Comparison of ENCODE assay signal across 15 mouse cellular contexts in genomic region chr9:103067651-103068050, GRCm38 (mm10). TPM values are rescaled to one million over a fixed set of nuclear protein-coding genes. Genes with fewer than 3 reads are reported as not detected.
A peak's percentile ranks its signal among the peaks of the same experiment; 100 is the strongest.
DNase-seq lines count a peak whose midpoint lies in the region; ATAC-seq and TF ChIP-seq lines count a peak whose summit lies in the region.
"Had no signal": no experiment of that assay in that cellular context is flagged by ENCODE, and none has a peak within 500 bp of the region (broad histone marks: within the 10 kb centered on the region; RNA-seq: fewer than 3 reads in every experiment).

No protein-coding gene starts in this region.

- no peak overlapping the region for H3K4me3 ChIP-seq in hindbrain, embryonic 10.5 days
- H3K4me3 ChIP-seq in hindbrain, embryonic 14.5 days (replicated peaks; ENCODE audit: low read length) = no peak overlapping the region
- H3K4me3 ChIP-seq in heart, adult 2 months = no peak overlapping the region
- H3K4me3 ChIP-seq: neural tube, embryonic 12.5 days had no signal

- H3K27me3 ChIP-seq in hindbrain, embryonic 10.5 days (ENCODE audit: insufficient read depth, poor library complexity, severe bottlenecking) = no peaks in the 10 kb centered on the region
- H3K27me3 ChIP-seq in hindbrain, embryonic 14.5 days (ENCODE audit: control insufficient read depth, insufficient read depth, low read length) = no peaks in the 10 kb centered on the region
- no peaks in the 10 kb centered on the region for H3K27me3 ChIP-seq in heart, adult 2 months (ENCODE audit: control insufficient read depth, insufficient read depth, low read length)
- H3K27me3 ChIP-seq: neural tube, embryonic 12.5 days had no signal

- intact Hi-C loops in heart, adult 2 months (cut with DNase I) = no loop called here

- ATAC-seq in hindbrain, embryonic 14.5 days (ENCODE audit: low FRiP score) = no peak
- ATAC-seq: intestine, postnatal 0 days had no signal

- 0 out of 2 replicates have a peak overlapping the region, but pooled peaks have one; percentile 5 for H3K27ac ChIP-seq in hindbrain, embryonic 10.5 days
- no peak overlapping the region for H3K27ac ChIP-seq in hindbrain, embryonic 14.5 days
- no peak overlapping the region for H3K27ac ChIP-seq in heart, adult 2 months
- H3K27ac ChIP-seq: neural tube, embryonic 12.5 days had no signal

- WGBS in hindbrain, embryonic 10.5 days = 95% methylated on average over 11 of the region's 11 CpGs
- 82% methylated on average over 11 of the region's 11 CpGs for WGBS in hindbrain, embryonic 14.5 days
- WGBS in heart, adult 2 months = 91% methylated on average over 11 of the region's 11 CpGs

- no peak overlapping the region for H3K9ac ChIP-seq in hindbrain, embryonic 14.5 days
- no peak overlapping the region for H3K9ac ChIP-seq in heart, adult 2 months (ENCODE audit: low read depth, low read length)
- H3K9ac ChIP-seq: neural tube, embryonic 12.5 days had no signal

- no peak for DNase-seq in hindbrain, embryonic 10.5 days (ENCODE audit: low spot score)
- DNase-seq in hindbrain, embryonic 14.5 days (ENCODE audit: low spot score) = no peak
- DNase-seq in brain, adult 2 months (ENCODE audit: low read depth, low spot score) = peak; percentile 88
- peak; percentile 53 for DNase-seq in cerebellum, adult 11 months
- peak; percentile 74 to 79 for DNase-seq in cerebellum, postnatal 14 days
- no peak for DNase-seq in heart, adult 2 months
- DNase-seq in lung, postnatal 14 days = no peak
- DNase-seq: heart, postnatal 4 days; kidney, postnatal 10 days; lung, adult 18-20 months; lung, postnatal 36 days; spleen, adult 18-20 months; thymus, adult 18-20 months had no signal

- no peak overlapping the region for H3K4me2 ChIP-seq in hindbrain, embryonic 14.5 days (replicated peaks)
- H3K4me2 ChIP-seq: neural tube, embryonic 12.5 days had no signal

- TF ChIP-seq EP300 in heart, adult 2 months (IDR thresholded peaks at IDR 0.05; ENCODE audit: insufficient read depth, low read depth, low read length) = no peak

- no peaks in the 10 kb centered on the region for H3K79me2 ChIP-seq in heart, adult 2 months (replicated peaks; ENCODE audit: control insufficient read depth, insufficient read depth, low read length)

- TF ChIP-seq POLR2A in heart, adult 2 months (IDR thresholded peaks at IDR 0.05; ENCODE audit: insufficient read depth, low read depth, low read length) = no peak

- no peaks in the 10 kb centered on the region; the same call in 1 of the 2 replicates for H3K4me1 ChIP-seq in hindbrain, embryonic 10.5 days (replicated peaks)
- H3K4me1 ChIP-seq in hindbrain, embryonic 14.5 days (replicated peaks; ENCODE audit: control insufficient read depth, insufficient read depth, low read length) = no peaks in the 10 kb centered on the region
- no peaks in the 10 kb centered on the region for H3K4me1 ChIP-seq in heart, adult 2 months (ENCODE audit: control insufficient read depth, insufficient read depth, low read length)
- H3K4me1 ChIP-seq: neural tube, embryonic 12.5 days had no signal

- H3K36me3 ChIP-seq in hindbrain, embryonic 10.5 days = no peaks in the 10 kb centered on the region
- H3K36me3 ChIP-seq in hindbrain, embryonic 14.5 days (replicated peaks; ENCODE audit: control insufficient read depth, insufficient read depth) = no peaks in the 10 kb centered on the region
- no peaks in the 10 kb centered on the region for H3K36me3 ChIP-seq in heart, adult 2 months (ENCODE audit: control insufficient read depth, insufficient read depth, low read length)
- H3K36me3 ChIP-seq: neural tube, embryonic 12.5 days had no signal

- no peak for TF ChIP-seq CTCF in heart, adult 2 months (IDR thresholded peaks at IDR 0.05)

- H3K9me3 ChIP-seq in hindbrain, embryonic 10.5 days = no peaks in the 10 kb centered on the region
- H3K9me3 ChIP-seq in hindbrain, embryonic 14.5 days (ENCODE audit: control insufficient read depth, low read length) = no peaks in the 10 kb centered on the region
- H3K9me3 ChIP-seq: neural tube, embryonic 12.5 days had no signal

RNA-seq across cellular contexts. Expression of gene Rab6b, which starts 43.9 kb away (rescaled TPM):
- 17.0 and 29.0 TPM in 2 replicates for polyA plus RNA-seq in hindbrain, embryonic 10.5 days (2016; fragmentation: Nextera tagmentation; extraction: Ambion mirVana)
- 80.7 and 92.0 TPM in 2 replicates for polyA plus RNA-seq in hindbrain, embryonic 14.5 days (2014; fragmentation: Nextera tagmentation; extraction: Ambion mirVana)
- total RNA-seq in heart, adult 2 months (2021) = 1 to 10 TPM; 1.4 to 1.6 TPM
- polyA plus RNA-seq in heart, adult 2 months (2012; rRNA removed) = 0.76 and 6.9 TPM in 2 replicates

Comparison
In these comparisons a context has a peak if more than half of its experiments do, and no peak if none do; other contexts are left out.
1. DNase-seq: peak in brain, adult 2 months (single experiment), cerebellum, adult 11 months (single experiment) and cerebellum, postnatal 14 days (2 of 2); none in hindbrain, embryonic 10.5 days (single experiment), hindbrain, embryonic 14.5 days (single experiment), heart, adult 2 months (0 of 2) and lung, postnatal 14 days (single experiment).